Mouse (Mus musculus): ENCODE data around the gene Btbd9.

DNA sequence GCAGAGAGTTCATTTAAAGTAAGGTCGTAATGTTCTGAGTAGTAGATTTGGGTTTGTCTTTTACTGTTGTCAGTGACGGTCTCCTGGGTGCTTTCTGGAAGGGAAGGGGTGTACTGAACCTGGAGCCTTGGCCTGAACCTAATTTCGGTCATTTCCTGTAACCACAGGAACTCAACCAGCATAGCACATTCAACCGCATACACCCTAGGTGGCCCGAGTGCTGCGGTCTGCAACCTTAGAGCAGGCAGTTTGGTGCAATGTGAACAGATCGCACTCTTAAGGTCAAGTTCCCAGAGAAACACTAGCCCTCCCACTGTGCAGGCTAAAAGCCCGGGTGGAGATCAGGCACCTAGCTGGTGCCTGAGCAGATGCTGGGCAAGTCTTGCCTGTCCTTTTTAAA is 240.5 kb downstream of the Btbd9 start:
- TF ChIP-seq CTCF (IDR thresholded peaks at IDR 0.05; ENCODE audit: borderline replicate concordance, insufficient read depth, low read length): no peak
- TF ChIP-seq POLR2A (IDR thresholded peaks at IDR 0.05; ENCODE audit: low read depth, low read length): no peak
